Mouse (Mus musculus): ENCODE measurements around the gene Grb7.

DNA sequence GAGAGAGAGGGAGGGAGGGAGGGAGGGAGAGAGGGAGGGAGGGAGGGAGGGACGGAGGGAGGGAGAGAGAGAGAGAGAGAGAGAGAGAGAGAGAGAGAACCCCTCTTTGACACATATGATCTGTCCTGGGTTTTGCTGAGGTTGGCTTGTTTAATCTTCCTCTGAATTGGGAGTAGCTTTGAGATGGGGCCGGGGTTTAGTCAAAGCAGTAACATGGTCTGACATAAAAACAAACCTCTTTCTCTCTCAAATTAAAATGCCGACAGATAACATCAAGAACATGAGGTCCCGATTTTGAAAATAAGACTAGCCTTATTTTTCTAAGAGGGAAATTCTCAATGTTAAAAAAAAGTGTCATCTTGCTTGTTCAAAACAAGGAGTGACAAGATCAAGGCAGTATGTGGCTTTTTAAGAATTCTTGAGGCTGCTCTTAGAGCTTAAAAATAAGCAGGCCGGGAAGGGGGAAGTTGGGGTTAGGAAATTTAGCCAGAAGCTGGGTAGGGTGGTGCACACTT lies 41.4 kb downstream of the Grb7 start:
- TF ChIP-seq POLR2A (IDR thresholded peaks at IDR 0.05; ENCODE audit: low read depth, low read length), result no peak
- no peak for TF ChIP-seq CTCF (IDR thresholded peaks at IDR 0.05; ENCODE audit: extremely low read depth, insufficient read depth, insufficient read length, insufficient replicate concordance)

All from spleen, adult 2 months (tissue).